Mouse (Mus musculus): ENCODE measurements at regions not wholly inside any gene's neighbourhood (a gene's known extent, or its start where the extent isn't known, plus 50 kb on each side); places are given as distances from the start of the nearest gene placed in this dataset.
A peak's percentile ranks its signal among the peaks of the same experiment; 100 is the strongest.

DNA sequence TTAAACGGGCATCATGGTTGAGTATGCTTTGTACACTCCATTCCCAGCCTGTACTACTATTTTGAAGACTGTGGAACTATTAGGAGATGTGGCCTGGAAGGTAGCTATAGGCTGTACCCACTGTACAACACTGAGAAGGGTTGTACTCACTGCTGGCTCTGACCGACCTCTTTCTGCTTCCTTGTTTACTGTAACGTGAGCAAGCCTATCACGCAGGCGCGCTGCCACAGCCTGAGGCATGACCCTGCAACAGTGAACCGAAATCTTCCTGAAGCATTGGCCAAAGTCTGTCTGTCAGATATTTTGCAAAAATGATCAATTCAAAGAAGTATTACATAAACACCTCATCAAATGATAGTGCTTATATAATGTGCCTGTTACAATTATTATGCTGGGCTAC is 112.0 kb upstream of the Daam1 start:
- DNase-seq (ENCODE audit: low spot score) = no peak

DNA sequence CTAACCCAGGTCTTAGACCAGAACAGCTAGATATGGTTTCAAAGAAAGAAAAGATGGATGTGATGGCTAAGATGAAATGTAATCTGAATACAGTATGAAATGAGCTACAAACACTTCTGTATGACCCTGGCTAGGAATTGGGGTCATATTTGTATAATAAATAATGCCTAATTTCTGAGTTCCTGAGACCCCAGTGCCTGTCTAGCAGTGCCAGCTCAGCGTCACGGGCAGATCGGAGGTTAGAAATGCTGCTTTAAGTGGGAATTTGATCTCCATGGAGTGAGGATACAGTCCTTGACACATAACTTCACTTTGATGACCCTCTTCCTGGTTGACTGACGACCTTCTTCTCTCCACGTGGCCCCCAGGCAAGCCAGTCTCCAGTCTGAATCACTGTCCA is 105.7 kb upstream of the Daam1 start:
- DNase-seq (ENCODE audit: low spot score) = no peak

DNA sequence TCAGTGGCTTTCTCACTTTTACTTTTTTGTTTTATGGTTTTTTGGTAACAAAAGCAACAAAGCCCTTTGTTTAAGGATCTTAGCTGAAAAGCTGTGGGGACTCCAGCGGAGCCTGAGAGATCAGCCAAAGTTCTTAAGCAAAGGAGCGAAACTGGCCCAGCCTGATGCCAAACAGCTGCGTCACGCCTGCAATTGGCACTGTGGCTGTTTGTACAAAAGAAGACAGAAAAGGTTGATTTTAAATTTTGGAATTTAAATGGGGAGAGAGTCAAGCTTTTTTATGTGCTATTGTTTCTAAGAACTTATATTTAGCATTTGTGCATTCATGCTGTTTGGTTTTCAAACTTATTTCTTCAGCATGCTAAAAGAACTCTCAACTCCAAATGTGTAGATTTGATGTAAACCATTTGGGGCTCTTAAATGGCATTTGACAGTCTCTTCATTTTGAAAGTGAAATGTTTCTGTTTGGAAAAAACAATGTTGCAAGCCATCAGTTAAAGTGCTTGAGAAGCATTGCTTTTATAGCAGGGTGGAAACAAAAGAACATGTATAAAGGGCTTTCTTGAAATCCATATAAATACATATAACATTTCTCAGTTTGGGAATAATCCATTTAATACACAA is 105.1 kb upstream of the Daam1 start:
- DNase-seq (ENCODE audit: low spot score) = no peak

DNA sequence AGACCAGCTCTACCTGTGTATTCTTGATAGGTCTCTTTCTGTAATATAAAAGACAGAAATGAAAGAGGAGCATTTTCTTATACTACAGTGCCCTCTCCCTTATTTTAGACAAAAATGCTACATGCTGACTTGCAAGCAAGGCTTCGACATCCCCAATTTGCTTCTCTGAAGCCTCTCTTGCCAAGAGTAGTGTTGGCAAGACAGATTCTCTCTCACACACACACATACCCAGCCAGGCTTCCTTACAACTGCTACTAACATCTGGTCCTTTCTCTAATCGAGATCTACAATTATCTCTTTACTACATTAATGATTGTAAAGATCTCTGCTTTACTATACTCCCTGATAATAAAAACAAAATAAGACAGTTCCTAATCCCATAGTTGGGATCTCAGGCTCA is 87.5 kb upstream of the Daam1 start:
- DNase-seq (ENCODE audit: low spot score) = no peak

DNA sequence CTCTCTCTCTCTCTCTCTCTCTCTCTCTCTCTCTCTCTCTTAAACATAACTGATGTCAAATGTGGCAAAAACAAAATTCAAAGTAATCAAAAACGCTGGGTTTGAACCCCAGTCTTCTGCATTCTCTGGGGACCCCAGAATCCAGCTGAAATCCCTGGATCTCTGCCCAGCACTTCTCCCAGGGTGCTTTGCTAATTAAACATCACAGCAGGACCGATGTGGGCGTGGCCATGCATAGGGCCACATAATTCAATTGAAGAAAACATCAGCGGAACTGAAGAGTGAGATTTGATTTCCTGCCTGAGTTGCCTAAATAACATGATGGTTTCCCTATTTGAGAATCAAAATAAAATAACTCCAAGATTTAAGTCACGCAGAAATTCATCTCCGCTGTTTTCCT is 84.9 kb upstream of the Daam1 start:
- DNase-seq (ENCODE audit: low spot score) = no peak

DNA sequence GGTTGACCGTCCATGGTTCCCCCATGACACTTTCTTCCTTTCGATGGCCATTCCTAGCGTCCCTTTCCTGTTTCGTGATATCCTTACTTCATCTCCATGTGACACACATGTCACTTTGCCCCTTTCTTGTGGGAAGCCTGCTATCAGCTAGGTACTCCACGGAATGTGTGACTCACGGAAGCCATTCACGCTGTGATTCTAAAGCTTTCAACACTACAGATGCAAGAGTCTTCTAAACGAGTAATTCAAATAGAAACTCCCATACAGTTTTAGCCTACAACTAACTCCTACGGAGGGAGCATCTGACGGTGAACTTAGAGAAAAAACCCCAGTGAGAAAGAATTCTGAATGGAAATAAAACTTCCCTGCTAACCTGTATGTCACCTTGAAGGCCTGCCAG is 83.5 kb upstream of the Daam1 start:
- DNase-seq (ENCODE audit: low spot score) = no peak

DNA sequence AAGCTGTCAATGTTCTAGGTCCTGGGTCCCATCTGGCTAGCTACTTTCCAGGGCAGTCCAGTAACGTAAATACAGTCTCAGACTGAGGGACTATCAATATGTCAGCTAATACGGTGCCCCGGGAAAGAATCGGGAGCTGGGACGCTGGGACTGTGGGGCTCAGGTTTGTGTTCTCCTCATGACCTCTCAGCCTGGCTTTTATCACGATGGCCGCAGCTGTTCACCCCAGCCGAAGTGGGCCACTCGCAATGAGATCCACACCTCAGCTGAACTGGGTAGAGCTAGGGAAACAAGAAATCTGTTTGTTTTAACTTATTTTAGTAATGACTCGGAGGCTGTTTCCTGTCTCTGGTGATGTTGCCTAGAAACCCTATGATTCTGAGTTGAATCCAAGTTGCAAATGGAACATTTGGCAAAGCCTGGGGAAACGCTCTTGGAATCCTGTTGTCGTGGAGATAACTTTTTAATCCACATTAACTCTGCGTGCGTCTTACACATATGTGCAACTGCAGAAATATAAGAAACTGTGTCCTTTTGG is 83.0 kb upstream of the Daam1 start:
- DNase-seq (ENCODE audit: low spot score) = no peak

DNA sequence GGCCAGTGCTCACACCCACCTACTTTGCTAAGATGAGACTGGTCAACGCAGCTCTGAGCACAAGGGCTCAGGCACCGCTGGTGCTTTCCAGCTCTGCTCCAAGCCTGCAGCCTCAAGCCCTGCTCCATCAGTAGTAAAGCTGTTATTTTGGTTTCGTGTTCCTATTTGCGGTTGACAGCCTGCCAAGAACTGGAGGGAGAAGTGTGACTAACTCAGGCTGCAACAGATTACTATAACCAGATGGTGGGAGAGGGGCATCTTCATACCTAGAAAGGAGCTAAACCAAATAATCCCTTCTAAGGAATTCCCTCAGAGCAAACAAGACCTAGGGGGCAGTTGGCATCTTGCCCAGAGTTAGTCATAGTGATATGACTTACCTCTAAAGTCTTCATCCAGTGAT is 82.1 kb upstream of the Daam1 start:
- DNase-seq (ENCODE audit: low spot score) = no peak

DNA sequence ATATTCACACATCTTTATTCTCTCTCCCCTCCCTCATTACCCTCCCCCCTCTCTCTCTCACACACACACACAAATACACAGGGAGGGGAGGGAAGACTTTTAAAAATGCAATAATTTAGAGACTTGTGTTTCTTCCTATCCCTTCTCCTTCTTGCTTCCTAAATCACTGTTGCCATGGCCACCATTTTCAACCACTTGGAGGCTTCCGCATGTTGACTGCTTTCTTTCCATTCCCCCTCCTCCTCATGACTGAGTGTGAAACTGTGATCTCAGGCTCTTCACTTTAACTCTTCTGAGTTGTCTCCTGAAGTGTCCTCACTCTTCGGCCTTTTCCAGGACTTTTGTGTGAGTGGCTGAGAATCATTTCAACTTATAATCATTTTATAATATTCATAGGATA is 81.2 kb upstream of the Daam1 start:
- no peak for DNase-seq (ENCODE audit: low spot score)

DNA sequence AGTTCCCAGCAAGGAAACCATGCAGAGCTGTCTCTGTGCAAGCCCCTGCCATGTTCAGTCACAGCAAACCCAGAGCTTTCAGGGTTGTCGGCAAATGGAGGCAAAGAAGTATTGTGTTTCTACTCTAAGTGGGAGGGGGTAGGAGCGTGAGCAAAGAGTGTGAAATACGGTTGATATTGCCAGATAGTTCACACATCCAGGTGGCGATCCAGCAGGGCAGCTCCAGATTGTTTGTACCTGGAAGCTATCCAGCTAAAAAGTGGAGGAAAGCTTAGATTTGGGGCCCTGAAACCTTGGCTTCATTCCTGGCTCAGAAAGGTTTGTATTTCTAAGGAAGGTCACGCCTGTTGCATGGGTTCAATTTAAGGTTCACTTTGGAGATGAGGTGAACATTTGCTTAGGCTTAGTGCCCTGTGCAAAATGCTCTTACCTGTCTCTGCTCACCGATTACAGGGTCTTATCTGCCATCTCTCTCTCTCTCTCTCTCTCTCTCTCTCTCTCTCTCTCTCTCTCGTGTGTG is 78.1 kb upstream of the Daam1 start:
- no peak for DNase-seq (ENCODE audit: low spot score)

DNA sequence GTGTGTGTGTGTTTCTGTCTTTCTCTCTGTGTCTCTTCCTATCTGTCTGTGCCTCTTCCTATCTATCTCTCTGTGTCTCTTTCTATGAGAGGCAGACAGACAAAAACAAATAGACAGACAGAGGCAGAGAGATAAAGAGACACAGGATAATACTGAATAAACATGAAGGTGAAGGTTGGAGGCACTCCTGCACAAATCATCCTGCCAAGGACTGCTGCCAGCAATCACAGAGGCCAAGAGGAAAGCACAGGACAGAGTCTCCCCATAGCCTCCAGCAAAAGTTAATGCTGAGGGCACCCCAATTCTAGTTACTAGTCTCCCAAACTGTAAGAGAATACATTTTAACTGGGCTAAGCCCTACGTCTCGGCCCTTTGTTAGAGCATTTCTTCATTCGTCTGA is 77.6 kb upstream of the Daam1 start:
- DNase-seq (ENCODE audit: low spot score) = no peak

DNA sequence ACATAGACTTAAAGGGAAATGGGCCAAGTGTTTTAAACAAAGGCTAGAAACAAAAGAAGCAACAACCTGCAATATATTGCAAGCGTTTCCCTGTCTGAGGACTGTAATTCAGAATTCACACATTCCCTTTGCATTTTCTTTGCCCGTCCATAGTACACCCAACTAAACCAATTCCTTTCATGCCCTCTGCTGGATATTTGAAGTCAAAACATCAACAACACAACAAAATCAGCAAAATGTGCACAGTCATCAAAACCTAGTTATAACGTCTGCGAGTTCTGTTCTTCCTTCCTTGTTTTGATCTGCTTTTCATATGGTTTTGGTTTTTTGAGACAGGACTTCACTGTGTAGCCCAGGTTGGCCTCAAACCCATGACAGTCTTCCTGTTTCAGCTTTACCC is 67.7 kb upstream of the Daam1 start:
- no peak for DNase-seq (ENCODE audit: low spot score)

DNA sequence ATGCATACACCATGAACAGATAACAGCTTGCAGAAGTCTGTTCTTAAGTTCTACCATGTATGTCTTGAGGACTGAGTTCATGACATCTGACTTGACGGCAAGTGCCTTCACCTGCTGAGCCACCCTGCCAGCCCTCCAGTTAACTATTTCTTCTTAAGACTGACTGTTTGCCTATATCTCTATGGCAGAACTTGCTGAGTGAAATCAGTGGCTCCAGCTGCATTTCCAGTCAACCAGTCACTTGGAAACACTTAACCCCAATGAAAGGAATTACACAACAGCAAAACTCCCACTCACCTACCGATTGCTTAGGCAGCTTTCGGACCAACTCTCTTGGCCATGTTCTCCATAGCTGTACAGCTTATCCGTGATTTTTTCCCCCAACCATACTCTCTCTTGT is 64.8 kb upstream of the Daam1 start:
- no peak for DNase-seq (ENCODE audit: low spot score)

DNA sequence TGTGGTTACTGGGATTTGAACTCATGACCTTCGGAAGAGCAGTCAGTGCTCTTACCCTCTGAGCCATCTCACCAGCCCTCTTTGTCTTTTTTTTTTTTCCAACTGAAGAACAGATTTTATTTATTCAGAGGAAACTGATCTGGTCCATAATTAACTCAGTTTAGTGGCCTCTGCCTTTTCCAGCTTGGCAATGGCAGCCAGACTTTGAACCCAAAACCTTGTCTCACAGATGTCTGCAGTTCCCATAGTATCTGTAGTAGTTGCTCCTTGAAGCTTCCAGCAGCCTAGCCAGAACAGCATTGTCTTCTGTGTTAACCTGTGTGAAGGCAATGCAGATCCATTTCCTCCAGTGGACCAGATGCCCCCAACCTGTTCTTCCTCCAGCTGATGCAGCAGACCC is 64.2 kb upstream of the Daam1 start:
- DNase-seq (ENCODE audit: low spot score) = no peak

DNA sequence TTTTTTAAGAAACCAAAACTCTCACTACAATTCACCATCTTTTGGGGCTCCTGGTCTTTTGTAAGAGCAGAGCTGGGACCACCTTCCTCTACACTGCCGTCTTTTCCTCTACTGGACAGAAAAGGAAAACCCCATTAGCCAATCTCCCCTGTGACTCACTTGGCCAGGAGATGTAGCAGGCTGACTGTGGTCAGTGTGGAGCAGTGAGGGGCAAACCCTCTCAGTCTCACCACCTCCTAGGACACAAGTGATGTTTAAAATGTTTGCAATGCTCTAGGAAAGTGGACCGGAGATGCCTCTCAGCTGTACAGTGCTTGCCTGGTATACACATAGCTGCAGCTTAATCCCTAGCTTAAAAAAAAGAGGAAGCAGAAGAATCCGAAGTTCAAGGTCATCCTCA is 63.0 kb upstream of the Daam1 start:
- DNase-seq (ENCODE audit: low spot score) = no peak

DNA sequence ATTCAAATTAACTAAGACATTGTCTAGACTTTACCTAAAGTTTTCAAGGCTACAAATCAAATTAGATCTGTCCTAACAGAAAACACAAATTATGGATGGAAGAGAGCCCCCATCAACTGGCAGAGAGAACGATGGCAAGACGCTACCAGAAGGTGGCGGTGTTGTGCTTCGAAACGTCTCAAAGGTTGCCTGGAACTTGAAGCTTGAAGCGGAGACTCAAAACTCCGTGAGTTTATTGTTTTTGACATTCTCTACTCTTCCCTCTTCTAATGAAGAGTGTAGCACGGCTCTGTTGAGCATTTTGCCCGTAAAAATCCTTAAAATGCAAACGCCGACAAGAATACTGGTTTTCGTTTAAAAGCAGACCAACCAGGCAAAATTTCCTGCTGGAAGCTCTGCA is 62.4 kb upstream of the Daam1 start:
- peak; percentile 37 for DNase-seq (ENCODE audit: low spot score)

DNA sequence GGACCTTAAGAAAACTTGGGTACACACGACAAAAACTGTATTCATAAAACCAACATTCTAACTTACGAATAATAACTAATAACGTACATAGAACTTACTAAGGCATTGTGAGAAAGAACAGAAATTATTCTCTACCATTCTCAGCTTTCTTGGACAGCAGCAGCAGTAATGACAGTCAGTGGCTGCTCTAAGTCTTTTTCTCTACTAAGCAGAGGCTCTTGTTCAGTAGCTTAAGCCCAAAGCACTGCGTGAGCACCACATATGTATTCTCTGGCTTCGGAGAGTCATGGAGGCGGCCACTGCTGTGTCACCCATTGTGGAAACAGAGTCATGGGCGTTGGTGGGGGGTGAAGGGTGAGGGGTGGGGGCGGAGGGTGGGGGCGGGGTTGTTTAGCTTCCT is 62.0 kb upstream of the Daam1 start:
- DNase-seq (ENCODE audit: low spot score) = no peak

DNA sequence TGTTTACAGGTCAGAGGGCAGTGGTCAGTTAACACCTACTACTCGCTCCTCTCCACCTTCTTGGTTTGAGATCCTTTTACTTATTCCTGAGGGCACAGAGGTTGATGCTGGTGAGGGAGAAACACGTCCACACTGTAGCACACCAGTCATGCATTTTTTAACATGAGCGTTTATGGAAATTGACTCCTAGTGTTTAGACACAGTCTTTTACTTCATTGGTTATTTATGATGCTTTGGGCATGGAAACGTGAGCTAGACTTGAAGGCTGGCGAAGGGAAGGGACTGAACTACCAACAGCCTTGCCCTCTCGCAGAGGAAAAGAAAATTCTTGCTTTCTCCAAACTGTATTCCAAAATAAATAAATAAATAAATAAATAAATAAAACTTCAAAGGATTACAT is 61.6 kb upstream of the Daam1 start:
- no peak for DNase-seq (ENCODE audit: low spot score)

DNA sequence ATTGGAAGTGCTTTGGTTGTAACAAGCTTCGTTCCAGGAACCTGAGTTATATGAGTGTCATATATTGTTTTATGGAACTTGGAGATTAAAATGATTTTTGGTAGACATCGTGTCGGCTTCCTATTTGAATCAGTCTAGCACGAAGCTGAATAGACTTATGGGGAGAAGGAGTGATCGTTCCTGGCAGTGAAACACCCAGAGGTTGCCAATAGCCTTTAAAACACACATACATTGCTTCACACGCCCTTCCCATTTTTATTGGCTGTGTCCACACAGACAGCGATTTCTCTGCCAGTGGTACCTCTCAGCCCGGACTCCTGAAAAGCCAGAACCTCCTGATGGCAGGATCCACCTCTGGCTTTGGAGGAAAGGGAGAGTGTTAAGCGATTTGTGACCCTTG is 57.0 kb upstream of the Daam1 start:
- DNase-seq (ENCODE audit: low spot score) = no peak

DNA sequence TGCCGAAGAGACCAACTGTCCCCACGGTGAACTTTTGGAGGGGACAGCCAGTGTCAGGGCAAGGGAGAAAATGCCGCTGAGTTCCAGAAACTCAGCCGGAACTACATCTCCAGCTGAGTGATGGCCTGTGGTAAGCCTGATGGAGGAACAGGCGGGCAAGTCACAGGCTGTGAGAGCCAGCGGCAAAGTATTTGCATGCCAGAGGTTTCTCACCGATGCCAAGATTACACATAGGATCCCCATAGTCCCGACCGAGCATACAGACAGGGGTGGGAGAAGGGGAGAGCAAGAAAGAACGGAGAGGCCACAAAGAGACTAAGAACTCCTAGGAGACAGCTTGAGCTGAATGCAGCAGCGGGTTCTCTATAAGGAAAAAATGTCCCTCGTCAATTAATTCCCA is 55.8 kb upstream of the Daam1 start:
- DNase-seq (ENCODE audit: low spot score) = no peak

DNA sequence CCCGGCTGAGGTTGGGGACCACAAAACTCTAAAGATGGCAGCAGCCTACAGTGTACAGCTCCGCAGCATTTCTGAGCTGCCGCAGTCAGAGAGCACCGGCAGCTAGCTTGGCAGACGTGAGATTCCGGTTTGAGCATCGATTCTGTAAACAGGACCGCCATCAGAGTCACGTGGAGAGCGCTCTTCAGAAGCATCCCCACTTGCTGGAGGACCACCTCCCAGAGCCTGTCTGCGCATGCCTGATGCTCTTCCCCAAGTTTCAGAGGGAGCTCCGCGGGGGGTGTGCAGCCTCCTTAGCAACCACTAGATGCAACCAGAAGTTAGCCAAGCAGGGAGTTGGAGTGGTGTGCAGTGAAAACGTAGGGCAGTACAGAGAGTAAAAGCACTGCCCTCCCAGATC is 52.7 kb upstream of the Daam1 start:
- DNase-seq (ENCODE audit: low spot score) = no peak

DNA sequence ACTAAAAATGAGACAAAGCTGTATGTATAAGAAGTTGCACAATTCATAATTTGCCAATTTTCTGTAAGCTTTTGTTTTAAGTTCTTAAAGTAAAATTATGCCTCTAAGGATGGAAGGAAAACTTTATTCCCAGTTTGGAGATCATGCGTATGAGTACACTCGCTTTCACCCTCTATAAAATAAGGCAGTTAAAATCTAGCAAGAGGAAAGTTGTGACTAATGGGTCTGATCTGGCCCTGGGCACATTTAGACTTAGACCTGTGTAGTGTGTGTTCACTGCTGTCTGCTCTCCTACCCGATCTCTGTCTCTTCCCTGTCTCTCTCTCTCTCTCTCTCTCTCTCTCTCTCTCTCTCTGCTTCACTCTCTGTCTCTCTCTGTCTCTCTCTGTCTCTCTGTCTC is 51.9 kb upstream of the Daam1 start:
- DNase-seq (ENCODE audit: low spot score) = no peak

DNA sequence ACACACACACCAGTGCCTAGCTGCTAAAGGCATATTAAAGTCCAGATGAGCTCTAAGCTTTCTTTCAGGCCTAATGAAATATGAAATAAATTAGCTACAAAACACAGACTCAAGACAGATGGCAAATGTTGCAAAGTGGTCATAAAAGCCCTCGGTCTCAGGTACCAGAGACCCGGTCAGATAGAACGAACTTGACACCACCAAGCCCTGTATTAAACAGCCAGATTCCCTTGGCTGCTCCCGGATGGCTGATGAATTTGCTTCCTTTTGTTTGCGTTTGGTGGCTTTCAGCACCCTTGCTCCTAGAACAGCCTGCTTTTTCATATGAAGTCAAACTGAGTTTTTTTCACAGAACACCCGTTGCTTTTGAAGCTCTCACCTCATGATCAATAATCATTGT is 51.5 kb upstream of the Daam1 start:
- no peak for DNase-seq (ENCODE audit: low spot score)
